Mouse (Mus musculus) midbrain, embryonic 10.5 days (tissue): ENCODE measurements around the gene Fbxw4. TPM values are rescaled to one million over a fixed set of nuclear protein-coding genes. Genes with fewer than 3 reads are reported as not detected.

Experiments
- DNase-seq: peaks from one replicate; pipeline ENCODE4 v3.0.0-alpha.2; 2017; ENCODE audit warnings: low spot score
- H3K27ac ChIP-seq: fragments of 300-500 bp; sonication (generic); replicated peaks from 2 replicates; pipeline ENCODE4 v1.5.1; 2016; ENCODE audit warnings: mild to moderate bottlenecking
- H3K27me3 ChIP-seq: fragments of 300-500 bp; sonication (generic); 2 replicates; pipeline ENCODE4 v1.6.1; 2016; ENCODE audit warnings: low read depth, mild to moderate bottlenecking; ENCODE audit not compliant: poor library complexity, severe bottlenecking
- H3K36me3 ChIP-seq: fragments of 300-500 bp; sonication (generic); 2 replicates; pipeline ENCODE4 v1.6.1; 2016; ENCODE audit warnings: mild to moderate bottlenecking, moderate library complexity
- H3K4me1 ChIP-seq: fragments of 300-500 bp; sonication (generic); 2 replicates; pipeline ENCODE4 v1.6.1; 2016
- H3K4me3 ChIP-seq: fragments of 300-500 bp; sonication (generic); 2 replicates; pipeline ENCODE4 v1.5.1; 2016; ENCODE audit warnings: mild to moderate bottlenecking, moderate library complexity
- H3K9me3 ChIP-seq: fragments of 300-500 bp; sonication (generic); replicated peaks from 2 replicates; pipeline ENCODE4 v1.6.1; 2016; ENCODE audit warnings: mild to moderate bottlenecking
- WGBS: fragments of 180-500 bp; shearing (Covaris S2); methylation state at CpG from one replicate; pipeline ENCODE4 v1.1.7; 2016; 5-methylcytosine and 5-hydroxymethylcytosine counted together
- polyA plus RNA-seq: library from polyadenylated mRNA; unstranded; fragments of >200 nt; fragmentation: Nextera tagmentation; extraction: Ambion mirVana; gene quantifications from 2 replicates; pipeline ENCODE4 v1.2.1, GENCODE M21; 2016

The Fbxw4 gene
- polyA plus RNA-seq, result 3.3 and 3.9 TPM in 2 replicates

- H3K27ac ChIP-seq, result peak within 1 kb of the TSS; percentile 98
- DNase-seq, result peak; percentile 81
- H3K9me3 ChIP-seq, result no peaks in the 10 kb centered on the region
- H3K36me3 ChIP-seq, result no peaks in the 10 kb centered on the region
- peak within 1 kb of the TSS; percentile 87 for H3K4me3 ChIP-seq
- H3K4me1 ChIP-seq, result peaks cover 43% of the 10 kb centered on the region
- WGBS, result under 1% methylated on average over 93 of the region's 94 CpGs
- peaks cover 9% of the 10 kb centered on the region for H3K27me3 ChIP-seq
Measured at GRCm38 (mm10) chr19:45659738-45660502, at the start of gene Fbxw4. Gene Fbxw4, minus strand, starts transcription at chr19:45660312.

GRCm38 (mm10) chr19:45708704-45709103 lies 48.6 kb upstream of the Fbxw4 start:
- WGBS, result 76% methylated on average over 3 of the region's 3 CpGs
- DNase-seq, result no peak
- Histone ChIP-seq H3K36me3 (no peaks in the 10 kb centered on the region), H3K9me3 (0 out of 2 replicates have a peak, but pooled peaks cover 5% of the 10 kb centered on the region), H3K27me3 (peaks cover 54% of the 10 kb centered on the region), H3K4me3 (no peak overlapping the region), H3K4me1 (no peaks in the 10 kb centered on the region), H3K27ac (no peak overlapping the region)

- H3K36me3 ChIP-seq, result no peaks in the 10 kb centered on the region
- WGBS, result 62% methylated on average over 6 of the region's 6 CpGs
- no peak for DNase-seq
- no peaks in the 10 kb centered on the region for H3K9me3 ChIP-seq
- H3K27ac ChIP-seq, result peak overlapping the region; percentile 71; the same call in 1 of the 2 replicates
- peaks cover 23% of the 10 kb centered on the region for H3K4me1 ChIP-seq
- H3K27me3 ChIP-seq, result peaks cover 49% of the 10 kb centered on the region
- H3K4me3 ChIP-seq, result no peak overlapping the region
Measured at GRCm38 (mm10) chr19:45696281-45696600, 36.1 kb upstream of the Fbxw4 start.

GRCm38 (mm10) chr19:45695496-45696280 lies 35.6 kb upstream of the Fbxw4 start:
- H3K4me3 ChIP-seq, result peak overlapping the region; percentile 30; the same call in 1 of the 2 replicates
- H3K9me3 ChIP-seq, result no peaks in the 10 kb centered on the region
- peaks cover 28% of the 10 kb centered on the region for H3K4me1 ChIP-seq
- peak; percentile 58 for DNase-seq
- no peaks in the 10 kb centered on the region for H3K36me3 ChIP-seq
- 22% methylated on average over 25 of the region's 25 CpGs for WGBS
- peak overlapping the region; percentile 71 for H3K27ac ChIP-seq
- peaks cover 54% of the 10 kb centered on the region for H3K27me3 ChIP-seq

- Histone ChIP-seq H3K27me3 (peaks cover 58% of the 10 kb centered on the region), H3K4me3 (no peak overlapping the region), H3K4me1 (peaks cover 35% of the 10 kb centered on the region), H3K27ac (no peak overlapping the region), H3K9me3 (no peaks in the 10 kb centered on the region), H3K36me3 (no peaks in the 10 kb centered on the region)
- DNase-seq, result no peak
- WGBS, result 46% methylated on average over 3 of the region's 3 CpGs
Measured at GRCm38 (mm10) chr19:45694056-45694455, 33.9 kb upstream of the Fbxw4 start.

DNA sequence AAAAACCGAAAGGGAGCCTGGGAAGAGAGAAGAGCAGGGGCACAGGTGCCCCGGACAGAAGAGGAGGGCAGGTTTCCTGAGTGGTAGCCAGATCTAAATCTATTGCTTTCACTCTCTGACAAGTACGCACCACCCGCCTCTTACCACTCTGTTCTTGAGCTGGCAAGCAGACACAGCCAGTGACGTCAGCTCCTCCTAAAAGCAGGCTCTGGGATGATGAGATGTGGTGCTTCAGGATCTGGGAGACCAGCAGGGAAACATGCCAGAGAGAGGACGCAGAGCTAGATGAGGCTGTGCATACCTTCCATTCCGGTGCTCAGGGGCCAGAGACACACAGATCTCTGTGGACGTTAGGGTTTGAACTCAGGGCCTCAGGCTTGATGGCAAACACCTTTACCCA lies 32.1 kb upstream of the Fbxw4 start:
- WGBS, result 90% methylated on average over 8 of the region's 8 CpGs
- DNase-seq, result no peak
- no peak overlapping the region for H3K27ac ChIP-seq
- H3K27me3 ChIP-seq, result peaks cover 60% of the 10 kb centered on the region
- H3K4me3 ChIP-seq, result no peak overlapping the region
- peaks cover 41% of the 10 kb centered on the region for H3K4me1 ChIP-seq
- no peaks in the 10 kb centered on the region for H3K9me3 ChIP-seq
- no peaks in the 10 kb centered on the region for H3K36me3 ChIP-seq

GRCm38 (mm10) chr19:45691001-45691535 lies 31.0 kb upstream of the Fbxw4 start:
- Histone ChIP-seq H3K27ac (0 out of 2 replicates have a peak overlapping the region, but pooled peaks have one; percentile 28), H3K27me3 (peaks cover 60% of the 10 kb centered on the region), H3K4me3 (no peak overlapping the region), H3K9me3 (no peaks in the 10 kb centered on the region), H3K4me1 (peaks cover 45% of the 10 kb centered on the region), H3K36me3 (no peaks in the 10 kb centered on the region)
- DNase-seq, result no peak
- WGBS, result 67% methylated on average over 8 of the region's 8 CpGs

DNA sequence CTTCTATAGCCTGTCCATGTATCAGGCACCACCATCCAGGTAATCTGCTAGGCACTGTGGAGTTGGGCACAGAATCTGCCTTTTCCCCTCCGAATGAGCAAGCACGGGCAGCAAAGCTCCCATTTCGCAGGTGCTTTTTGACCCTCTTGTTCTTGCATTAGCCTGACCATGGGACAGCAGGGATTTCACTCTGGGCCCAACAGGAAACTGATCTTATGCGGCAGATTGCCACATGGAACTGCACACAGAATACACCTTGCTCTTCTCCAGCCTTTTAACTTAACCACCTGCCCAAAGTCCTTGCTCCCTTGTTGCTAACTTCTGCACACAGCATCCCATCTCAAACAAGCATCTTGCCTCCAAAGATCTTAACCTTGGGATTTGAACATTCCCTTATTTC lies 26.9 kb upstream of the Fbxw4 start:
- Histone ChIP-seq H3K27ac (no peak overlapping the region), H3K9me3 (no peaks in the 10 kb centered on the region), H3K36me3 (no peaks in the 10 kb centered on the region), H3K4me3 (no peak overlapping the region), H3K27me3 (peaks cover 59% of the 10 kb centered on the region), H3K4me1 (peaks cover 30% of the 10 kb centered on the region)
- DNase-seq, result no peak
- WGBS, result 70% methylated on average over 4 of the region's 4 CpGs

DNA sequence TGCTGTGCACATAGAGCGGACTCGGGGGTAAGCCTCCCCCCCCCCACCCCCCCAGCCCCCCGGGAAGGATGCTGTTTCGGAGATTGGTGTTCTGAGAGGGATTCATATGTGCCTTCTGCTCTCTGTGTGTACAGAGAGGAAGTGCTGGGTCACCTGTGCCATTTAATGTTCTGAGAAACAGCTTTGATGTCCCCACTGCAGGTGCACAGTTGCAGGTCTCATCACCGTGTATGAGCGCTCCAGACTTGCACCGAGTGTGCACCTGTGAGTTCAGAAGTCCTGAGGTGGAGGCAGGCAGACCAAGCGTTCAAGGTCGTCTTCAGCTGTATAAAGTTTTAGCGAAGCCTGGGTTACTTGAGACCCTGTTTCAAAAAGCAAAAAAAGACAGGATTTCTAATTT lies 23.6 kb upstream of the Fbxw4 start:
- DNase-seq, result no peak
- H3K9me3 ChIP-seq, result no peaks in the 10 kb centered on the region
- no peak overlapping the region for H3K4me3 ChIP-seq
- no peak overlapping the region for H3K27ac ChIP-seq
- H3K4me1 ChIP-seq, result peaks cover 15% of the 10 kb centered on the region
- H3K27me3 ChIP-seq, result peaks cover 75% of the 10 kb centered on the region
- H3K36me3 ChIP-seq, result no peaks in the 10 kb centered on the region
- WGBS, result 84% methylated on average over 10 of the region's 10 CpGs

DNA sequence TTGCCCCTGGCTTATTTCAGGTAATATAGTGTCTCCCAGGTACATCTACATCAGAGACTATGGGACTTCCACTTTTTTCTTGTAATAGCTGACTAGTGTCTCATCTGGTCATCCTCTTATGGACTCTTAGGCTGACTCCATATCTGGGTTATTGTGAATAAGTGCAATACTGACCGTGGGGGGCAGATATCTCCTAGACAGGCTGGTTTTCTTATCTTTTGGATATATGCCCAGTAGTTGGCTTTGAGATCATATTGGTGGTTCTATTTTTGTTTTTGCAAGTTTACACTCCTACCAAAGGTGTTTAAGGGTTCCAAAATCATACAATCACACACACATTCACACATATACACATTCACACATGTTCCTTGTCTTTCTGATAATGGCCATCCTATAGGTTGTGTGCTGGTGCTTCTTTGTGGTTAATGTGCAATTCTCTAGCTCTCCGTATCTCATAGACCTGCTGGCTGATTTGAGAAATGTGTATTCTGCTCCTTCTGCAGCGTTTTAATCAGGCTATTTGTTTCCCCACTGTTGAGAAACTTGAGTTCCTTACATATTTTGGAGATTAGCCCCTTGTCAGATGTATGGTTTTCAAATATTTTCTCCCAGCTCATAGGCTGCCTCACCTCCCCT lies 20.5 kb upstream of the Fbxw4 start:
- H3K4me1 ChIP-seq, result peaks cover 17% of the 10 kb centered on the region
- H3K27me3 ChIP-seq, result peaks cover 84% of the 10 kb centered on the region
- 79% methylated on average over 3 of the region's 3 CpGs for WGBS
- H3K27ac ChIP-seq, result no peak overlapping the region
- DNase-seq, result no peak
- H3K9me3 ChIP-seq, result no peaks in the 10 kb centered on the region
- no peaks in the 10 kb centered on the region for H3K36me3 ChIP-seq
- H3K4me3 ChIP-seq, result no peak overlapping the region

- WGBS, result 2% methylated on average over 16 of the region's 16 CpGs
- Histone ChIP-seq H3K9me3 (no peaks in the 10 kb centered on the region), H3K36me3 (no peaks in the 10 kb centered on the region), H3K4me3 (peak overlapping the region; percentile 47), H3K27me3 (peaks cover 96% of the 10 kb centered on the region), H3K4me1 (peaks cover 45% of the 10 kb centered on the region), H3K27ac (peak overlapping the region; percentile 73)
- peak; percentile 40 for DNase-seq
Measured at GRCm38 (mm10) chr19:45676723-45677269, 16.7 kb upstream of the Fbxw4 start.
